Mouse (Mus musculus) G1E-ER4 (cell line): ENCODE measurements around the gene Golga5. TPM values are rescaled to one million over a fixed set of nuclear protein-coding genes. Genes with fewer than 3 reads are reported as not detected.

Experiments
- GATA1 ChIP-seq: IDR thresholded peaks from one replicate; pipeline ENCODE4 v1.8.0; 2012; ENCODE audit warnings: low read length, inconsistent platforms
- polyA plus RNA-seq: library from polyadenylated mRNA; stranded (reverse); fragments of >175 nt; gene quantifications from 2 replicates; pipeline ENCODE4 v1.2.3, GENCODE M21; 2012

Gene Golga5
- polyA plus RNA-seq, 1 experiment: 8.3 TPM

- TF ChIP-seq GATA1: no peak
Measured at GRCm38 (mm10) chr12:102438983-102439631, 29.8 kb upstream of the Golga5 start.

- no peak for TF ChIP-seq GATA1
Measured at GRCm38 (mm10) chr12:102439632-102440023, 29.3 kb upstream of the Golga5 start, which contains the start of gene Lgmn. Lgmn (minus strand) TSS chr12:102439813.

- peak; percentile 18 for TF ChIP-seq GATA1
Measured at GRCm38 (mm10) chr12:102440551-102440950, 28.4 kb upstream of the Golga5 start.

- TF ChIP-seq GATA1: no peak
Measured at GRCm38 (mm10) chr12:102441141-102441540, 27.8 kb upstream of the Golga5 start.

GRCm38 (mm10) chr12:102442639-102443038, 26.3 kb upstream of the Golga5 start:
- no peak for TF ChIP-seq GATA1

GRCm38 (mm10) chr12:102443676-102444075, 25.3 kb upstream of the Golga5 start:
- no peak for TF ChIP-seq GATA1

GRCm38 (mm10) chr12:102445436-102445835, 23.5 kb upstream of the Golga5 start:
- no peak for TF ChIP-seq GATA1

- TF ChIP-seq GATA1: no peak
Measured at GRCm38 (mm10) chr12:102450437-102450836, 18.5 kb upstream of the Golga5 start.

GRCm38 (mm10) chr12:102451126-102451851, 17.6 kb upstream of the Golga5 start:
- no peak for TF ChIP-seq GATA1

- TF ChIP-seq GATA1: no peak
Measured at GRCm38 (mm10) chr12:102453581-102453980, 15.4 kb upstream of the Golga5 start.

GRCm38 (mm10) chr12:102456467-102457193, 12.3 kb upstream of the Golga5 start:
- no peak for TF ChIP-seq GATA1

GRCm38 (mm10) chr12:102460014-102460413, 8.9 kb upstream of the Golga5 start:
- TF ChIP-seq GATA1: no peak

- TF ChIP-seq GATA1: no peak
Measured at GRCm38 (mm10) chr12:102461177-102461576, 7.8 kb upstream of the Golga5 start.

GRCm38 (mm10) chr12:102464650-102465049, 4.3 kb upstream of the Golga5 start:
- TF ChIP-seq GATA1: no peak

GRCm38 (mm10) chr12:102468136-102468535, 799 bp upstream of the Golga5 start:
- TF ChIP-seq GATA1: no peak

- TF ChIP-seq GATA1: no peak
Measured at GRCm38 (mm10) chr12:102474411-102474810, 5.5 kb downstream of the Golga5 start.
